Mouse (Mus musculus) frontal cortex, postnatal 36 days (tissue): ENCODE results near the gene Lin52.

Experiments used
- DNase-seq, 2 experiments: peaks; one replicate each; pipeline ENCODE4 v3.0.0; 2022; ENCODE audit warnings: low spot score in 2 of 2

Lin52 gene

DNA sequence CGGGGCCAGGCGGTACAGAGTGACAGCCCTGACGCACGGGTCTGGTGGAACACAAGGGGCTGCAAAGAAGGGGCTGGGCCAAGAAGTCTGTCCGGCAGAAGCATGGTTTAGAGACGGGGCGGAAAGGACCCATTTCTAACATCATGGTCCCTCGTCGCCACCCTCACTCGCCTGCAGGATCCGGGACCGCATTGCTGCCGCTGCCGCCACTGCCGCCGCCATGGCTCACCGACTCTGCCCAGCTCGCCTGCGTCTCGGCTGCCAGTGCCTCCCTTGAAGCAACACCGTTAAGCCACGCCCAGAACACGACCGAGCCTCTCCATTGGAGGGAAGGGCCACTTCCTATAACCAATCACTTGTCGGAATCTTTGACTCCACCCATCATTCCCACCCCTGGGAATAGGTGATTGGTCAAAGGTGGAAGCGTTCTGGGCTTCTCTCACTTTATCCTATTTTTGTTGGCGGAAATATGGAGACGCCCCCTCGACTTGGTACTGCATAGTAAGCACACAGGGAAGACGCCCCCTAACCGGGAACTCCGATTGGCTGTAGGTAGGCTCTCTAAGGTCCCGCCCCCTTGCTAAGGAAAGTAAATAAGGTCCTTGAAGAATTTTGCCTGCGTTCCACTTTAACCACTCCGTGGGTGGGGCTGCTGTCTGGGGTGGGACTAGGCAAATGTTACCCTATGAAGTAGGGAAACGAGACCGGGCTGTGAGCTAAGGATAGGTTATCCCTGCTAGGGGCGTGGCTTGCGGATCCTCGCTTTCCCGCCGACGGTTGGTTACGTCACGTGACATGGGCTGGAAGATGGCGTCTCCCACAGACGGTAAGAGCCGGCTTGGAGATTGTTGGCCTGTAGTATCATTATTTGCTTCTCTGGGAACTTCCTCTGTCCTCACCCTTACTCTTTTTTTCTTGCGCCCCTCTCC lies at the start of gene Lin52, which contains the start of gene Aldh6a1:
TSS of gene Lin52 (plus strand) at position 705 of the 929 bp plus-strand sequence.
TSS of gene Aldh6a1 (minus strand) at position 287 of the 929 bp plus-strand sequence.
- DNase-seq, result peak; percentile 95 to 98

DNA sequence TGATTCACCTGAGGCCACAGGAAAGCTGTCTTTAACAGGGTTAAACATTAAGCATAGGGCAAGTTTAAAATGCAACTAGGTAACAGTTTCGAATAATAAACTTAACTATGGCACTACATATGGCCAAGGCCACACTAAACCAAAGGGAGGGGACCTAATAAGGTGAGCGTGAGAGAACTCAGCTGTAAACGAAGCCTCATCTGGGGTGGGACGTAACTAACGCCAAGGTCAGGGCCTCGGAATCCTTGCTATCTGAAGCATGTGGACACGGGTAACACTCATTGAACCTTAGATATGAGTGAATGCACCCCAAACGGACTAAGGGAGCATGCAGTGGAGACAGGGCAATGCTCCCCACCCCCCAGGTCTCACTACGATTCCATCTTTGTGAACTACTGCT lies 48.3 kb upstream of the Lin52 start:
- no peak for DNase-seq

DNA sequence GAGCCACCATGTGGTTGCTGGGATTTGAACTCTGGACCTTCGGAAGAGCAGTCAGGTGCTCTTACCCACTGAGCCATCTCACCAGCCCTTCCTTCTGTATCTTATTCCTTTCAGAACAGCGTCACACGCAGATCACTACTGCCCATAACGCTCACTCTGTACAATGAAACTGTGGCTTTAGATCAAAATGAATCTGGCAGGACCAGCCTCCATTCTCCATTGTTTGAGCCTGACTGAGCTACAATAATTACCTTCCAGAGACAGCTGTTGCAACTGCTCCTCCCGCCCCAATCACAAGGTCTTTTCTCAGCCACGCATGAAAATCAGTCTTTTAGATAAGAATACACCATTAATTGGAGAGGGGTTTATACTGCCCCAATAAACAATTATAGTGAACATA lies 46.7 kb upstream of the Lin52 start:
- DNase-seq, result no peak

DNA sequence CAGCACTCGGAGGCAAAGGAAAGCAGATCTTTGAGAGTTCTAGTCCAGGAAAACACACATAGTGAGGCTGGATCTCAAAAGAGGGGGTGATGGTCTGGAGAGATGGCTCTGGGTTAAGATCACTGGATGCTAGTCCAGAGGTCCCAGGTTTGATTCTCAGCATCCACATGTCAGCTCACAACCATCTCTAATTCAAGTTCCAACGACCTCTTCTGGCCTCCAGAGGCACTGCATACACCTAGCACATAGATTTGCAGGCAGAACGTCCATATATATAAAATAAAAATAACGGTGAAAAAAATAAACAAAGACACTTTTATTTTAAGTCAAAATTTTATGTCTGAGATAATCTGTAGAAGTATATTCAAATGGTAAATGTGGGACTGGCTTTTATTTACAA lies 44.0 kb upstream of the Lin52 start:
- DNase-seq, result no peak

DNA sequence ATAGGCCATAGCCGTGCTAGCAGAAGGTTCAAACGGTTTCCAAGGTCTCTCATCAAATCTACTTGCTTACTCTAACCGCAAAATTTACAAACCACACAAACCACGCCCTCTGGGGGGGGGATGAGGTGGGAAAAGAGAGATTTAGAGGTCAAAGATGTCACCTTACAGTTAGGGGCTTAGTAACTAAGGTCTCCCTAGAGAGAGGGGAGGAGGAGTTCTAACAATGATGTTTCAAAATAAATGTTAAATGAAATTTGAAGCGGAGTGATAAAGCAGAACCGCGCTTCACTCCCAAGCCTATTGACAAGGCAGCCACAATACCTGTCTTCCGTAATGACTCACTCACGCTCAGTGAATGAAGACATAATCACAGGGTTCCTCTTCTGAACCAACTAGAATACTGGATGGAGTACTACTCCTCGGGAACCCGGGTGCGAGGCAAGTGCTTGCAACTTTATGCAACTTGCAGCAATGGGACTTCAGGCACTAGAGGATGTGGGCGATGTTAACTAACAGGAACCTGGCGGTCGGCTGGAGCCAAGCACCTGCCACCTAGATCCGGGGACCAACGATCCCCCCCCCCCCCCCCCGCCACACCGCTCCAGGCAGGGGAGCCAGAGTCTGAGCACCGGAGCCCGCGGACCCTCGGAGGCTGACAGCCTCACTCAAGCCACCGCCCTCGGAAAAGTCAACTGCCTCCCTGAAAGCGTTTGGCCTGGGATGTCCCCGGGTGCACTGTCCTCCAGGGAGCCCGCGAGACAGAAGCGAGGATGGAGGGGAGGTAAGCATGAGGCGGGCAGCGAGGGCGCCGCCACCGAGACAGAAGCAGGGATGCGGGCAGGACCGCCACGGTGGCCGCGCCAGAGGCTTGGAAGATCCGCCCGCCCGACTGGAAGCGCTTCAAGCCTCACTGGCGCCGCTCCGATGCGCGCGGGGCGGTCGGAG lies 43.1 kb upstream of the Lin52 start:
- DNase-seq, result peak; percentile 14 to 38

DNA sequence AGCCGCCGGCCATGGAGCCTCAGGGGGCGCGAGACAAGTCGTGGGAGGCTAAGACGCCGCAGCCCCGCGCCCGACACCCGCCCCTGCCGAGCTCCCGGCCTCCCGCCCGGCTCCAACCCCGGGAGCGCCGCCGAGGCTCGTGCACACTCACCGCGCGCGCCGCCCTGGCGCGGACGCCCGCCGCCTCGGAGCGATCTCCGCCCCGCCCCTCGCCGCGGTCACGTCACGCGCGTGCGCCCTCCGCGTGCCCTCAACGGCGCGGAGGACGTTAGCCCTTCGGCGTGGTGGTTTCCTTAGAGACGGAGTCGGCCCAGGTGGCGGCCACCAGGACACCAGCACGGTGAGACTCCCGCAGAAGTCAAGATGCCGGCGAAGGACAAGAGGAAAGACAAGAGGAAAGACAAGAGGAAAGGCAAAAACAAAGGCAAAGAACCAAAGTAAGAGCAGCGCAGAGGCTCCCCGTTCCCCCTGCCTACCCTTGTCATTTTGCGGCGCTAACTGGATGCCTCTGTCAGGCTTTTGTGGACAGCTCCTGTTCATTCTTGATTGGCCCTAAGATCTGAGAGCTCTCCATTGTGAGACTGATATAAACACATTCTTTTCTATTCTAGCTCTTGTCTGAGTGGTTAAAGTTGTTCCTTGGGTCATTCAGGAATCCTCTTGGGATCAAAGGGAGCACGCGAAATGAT lies 42.3 kb upstream of the Lin52 start, which contains the start of the genes Entpd5 and Bbof1:
TSS of gene Entpd5 (minus strand) at position 211 of the 689 bp plus-strand sequence.
TSS of gene Bbof1 (plus strand) at position 253 of the 689 bp plus-strand sequence.
- peak; percentile 90 to 93 for DNase-seq

DNA sequence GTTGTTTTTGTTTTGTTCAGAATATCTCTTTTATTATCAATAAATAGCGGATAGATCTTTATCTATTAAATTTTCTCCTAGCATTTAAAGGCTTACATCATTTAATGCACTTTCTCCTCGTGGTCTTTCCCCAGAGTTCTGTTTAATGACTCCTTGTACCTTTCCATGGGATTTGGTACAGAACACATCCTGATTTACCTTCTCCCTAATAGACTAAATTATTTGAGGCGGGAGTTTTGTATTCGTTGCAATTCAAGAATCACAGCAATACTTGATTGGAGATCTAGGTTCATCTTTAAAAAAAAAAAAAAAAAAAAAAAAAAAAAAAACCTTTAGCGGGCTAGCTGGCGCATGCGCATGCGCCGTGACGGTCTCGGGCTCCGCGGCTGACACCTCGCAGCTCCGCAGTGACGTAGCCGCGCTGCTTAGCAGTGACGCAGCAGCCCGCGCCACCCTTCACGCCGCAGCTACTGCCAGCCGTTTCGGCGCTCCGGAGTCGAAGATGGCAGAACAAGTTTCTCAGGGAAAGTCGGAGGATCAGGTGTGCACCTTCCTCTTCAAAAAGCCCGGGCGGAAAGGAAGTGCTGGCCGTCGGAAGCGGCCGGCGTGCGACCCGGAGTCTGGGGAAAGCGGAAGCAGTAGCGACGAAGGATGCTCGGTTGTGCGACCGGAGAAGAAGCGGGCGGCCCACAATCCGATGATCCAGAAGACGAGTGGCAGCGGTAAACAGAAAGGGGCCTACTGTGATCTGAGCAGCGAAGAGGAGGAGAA lies 34.2 kb upstream of the Lin52 start, which contains the start of gene Rnf113a2:
TSS of gene Rnf113a2 (plus strand) at position 363 of the 771 bp plus-strand sequence.
- peak; percentile 79 to 89 for DNase-seq

DNA sequence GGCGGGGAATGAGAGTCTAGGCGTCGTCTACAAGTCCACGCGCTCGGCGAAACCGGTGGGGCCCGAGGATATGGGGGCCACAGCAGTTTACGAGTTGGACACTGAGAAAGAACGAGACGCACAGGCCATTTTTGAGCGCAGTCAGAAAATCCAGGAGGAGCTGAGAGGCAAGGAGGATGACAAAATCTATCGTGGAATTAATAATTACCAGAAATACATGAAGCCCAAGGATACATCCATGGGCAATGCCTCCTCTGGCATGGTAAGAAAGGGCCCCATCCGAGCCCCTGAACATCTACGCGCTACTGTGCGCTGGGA lies 33.7 kb upstream of the Lin52 start:
- no peak for DNase-seq

DNA sequence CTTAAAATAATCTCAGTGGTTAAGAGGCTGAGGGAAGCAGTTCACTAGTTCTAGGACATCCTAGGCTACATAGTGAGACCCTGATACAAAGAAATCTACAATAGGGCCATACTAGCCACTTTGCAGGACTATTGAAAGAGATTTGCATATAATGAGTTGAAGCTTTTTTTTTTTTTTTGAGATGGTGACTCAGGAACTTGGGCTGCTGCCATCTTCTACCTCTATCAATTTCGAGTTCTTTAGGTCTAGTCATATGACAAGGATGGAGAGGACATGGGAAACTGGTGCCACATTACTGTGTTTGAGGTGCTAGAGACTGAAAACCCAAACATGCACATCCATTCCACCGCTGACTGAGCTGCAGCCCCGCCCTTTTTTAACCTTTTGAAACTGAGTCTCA lies 27.2 kb upstream of the Lin52 start:
- no peak for DNase-seq

DNA sequence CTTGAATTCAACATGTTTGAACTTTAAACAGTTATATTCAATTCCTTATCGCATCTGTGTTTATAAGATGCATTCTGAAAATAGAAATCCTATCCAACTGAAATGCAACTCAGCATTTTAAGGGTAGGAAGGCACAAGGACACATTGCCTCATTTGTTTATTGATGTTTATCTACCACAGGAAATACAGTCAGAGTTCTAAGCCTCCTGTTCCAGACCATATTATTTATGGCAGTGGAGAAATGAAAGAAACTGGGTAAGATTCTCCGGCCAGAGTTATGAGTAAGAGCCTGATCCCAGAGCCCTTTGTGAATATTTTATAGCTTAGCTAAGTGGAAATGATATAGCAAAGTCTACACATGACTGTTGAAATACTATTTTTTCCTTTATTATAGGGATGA lies 21.4 kb upstream of the Lin52 start:
- DNase-seq, result no peak

DNA sequence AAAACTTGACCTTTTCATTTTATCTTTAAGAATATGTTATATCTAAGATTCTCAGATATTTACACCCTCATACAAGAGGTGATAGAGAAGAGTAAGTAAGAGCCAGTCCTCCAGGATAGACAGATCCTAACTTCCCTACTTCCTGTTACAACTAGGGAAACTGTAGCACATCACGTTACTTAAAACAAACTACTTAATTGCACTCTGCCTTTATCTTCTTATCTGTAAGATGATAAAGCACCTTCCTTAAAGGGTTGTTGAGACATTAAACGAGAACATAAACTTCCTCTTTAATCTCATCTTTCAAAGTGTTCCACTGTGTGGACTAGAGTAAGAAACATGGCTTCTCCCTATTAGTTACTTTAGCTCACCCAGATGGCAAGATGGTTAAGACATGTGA lies 12.5 kb upstream of the Lin52 start:
- DNase-seq, result no peak

DNA sequence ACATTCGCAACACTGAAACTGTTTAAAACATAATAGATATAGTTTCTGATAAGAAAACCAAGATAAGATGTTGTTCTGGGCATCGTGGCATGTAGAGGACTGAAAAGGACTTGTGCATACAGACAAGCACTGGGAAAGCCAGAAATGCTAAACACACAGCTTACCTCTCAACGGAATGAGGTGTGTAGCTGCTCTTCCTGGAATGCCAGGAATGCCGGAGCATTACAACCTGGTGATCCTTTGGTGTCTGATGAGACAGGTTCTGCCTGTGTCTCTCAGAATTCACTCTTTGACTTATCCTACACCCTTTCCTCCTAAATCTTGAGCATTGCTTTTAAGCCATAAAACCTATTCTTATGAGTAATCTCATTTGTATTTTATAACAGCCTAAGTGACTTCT lies 8.7 kb upstream of the Lin52 start:
- DNase-seq, result no peak

DNA sequence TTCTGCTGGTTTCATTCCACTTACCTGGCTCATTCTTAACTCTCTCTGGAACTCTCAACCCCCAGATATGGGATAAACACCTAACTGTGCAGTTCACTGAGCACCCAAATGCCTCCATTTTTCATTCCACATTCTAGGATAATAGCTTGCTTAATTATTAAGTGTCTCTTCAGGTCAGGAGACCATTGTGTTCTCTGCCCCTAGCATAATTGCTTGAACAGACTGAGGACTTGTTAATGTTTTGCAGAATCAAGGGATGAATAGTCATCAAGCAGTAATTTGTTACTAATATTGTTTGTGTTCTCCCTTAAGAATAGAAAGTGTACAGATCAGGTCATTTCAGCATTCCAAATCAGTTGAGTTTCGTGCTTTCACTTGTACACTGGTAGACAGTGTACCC lies 3.8 kb upstream of the Lin52 start:
- DNase-seq, result no peak

DNA sequence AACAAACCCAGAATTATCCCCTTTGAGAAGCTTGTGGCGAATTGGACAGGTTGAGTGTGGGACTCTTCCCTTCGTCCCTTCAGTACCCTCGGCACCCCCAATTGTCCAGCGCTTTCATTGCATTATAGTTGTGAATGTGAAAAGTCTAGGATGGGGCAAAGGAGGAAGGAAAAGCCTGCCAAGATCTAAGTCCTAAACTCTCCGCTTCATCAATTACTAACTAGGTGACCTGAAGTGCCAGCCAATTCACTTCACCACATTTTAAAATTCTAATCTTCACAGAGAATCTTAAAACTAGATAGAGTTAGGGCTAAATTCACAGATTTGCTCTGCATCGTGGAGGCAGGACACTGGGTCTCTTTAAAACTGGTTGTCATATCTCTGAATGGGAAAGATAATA lies 3.0 kb upstream of the Lin52 start:
- no peak for DNase-seq

DNA sequence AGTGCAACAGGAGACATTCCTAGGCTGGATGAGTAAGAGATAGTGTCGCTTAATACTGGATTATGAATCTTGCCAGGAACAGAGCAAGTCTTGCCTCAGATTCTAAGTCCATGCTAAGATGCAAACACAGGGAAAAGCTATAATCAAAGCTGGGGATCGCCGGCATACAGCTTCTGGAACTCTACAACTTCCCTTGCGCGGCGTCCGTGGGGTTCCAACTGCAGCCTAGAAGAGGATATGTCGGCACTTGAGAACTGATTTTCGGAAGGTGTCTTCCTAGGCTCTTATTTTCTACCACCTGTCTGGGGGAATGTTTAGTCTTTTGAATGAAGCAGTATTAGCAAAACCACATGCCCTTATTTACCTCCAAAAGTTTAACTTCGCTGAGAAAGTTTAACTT lies 1.3 kb upstream of the Lin52 start:
- no peak for DNase-seq

DNA sequence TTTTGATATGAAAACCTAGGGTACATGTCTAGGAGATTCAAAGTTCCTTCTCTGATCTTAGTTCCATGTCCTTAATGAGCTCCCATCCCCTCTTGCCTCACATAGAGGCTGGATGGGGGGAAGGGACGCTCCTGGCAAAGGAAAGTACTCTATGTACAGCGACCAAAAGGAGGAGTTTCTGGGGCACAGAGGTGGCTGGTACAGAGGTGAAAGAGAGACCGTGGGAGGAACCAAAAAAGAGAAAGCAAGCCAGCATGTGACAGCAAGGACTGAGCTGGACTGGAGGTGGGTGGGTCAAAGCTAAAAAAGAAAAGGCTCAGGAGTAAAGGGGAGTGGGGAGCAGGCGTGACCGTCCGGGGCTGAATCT lies 888 bp upstream of the Lin52 start:
- no peak for DNase-seq

DNA sequence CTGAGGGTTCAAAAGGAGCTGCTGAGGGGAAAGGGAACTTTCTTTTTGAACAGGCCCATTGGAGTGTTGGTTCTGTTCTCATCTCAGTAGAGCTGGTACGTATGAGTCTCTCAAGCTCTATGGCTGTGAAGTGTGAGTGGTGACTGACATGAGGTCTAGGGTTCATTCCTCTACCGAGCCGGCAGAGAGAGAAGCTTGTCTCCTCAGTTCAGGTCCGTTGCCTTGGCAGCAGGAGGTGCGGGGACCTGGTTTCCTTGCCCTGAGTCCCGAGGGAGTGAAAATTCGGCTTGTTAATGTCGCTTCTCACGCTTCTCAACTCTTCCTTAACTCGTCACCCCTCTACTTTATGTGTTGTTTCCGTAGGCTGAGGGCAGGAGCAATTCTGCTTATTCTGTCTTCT lies 579 bp downstream of the Lin52 start:
- DNase-seq, result peak in 1 of 2 experiments; percentile 6

DNA sequence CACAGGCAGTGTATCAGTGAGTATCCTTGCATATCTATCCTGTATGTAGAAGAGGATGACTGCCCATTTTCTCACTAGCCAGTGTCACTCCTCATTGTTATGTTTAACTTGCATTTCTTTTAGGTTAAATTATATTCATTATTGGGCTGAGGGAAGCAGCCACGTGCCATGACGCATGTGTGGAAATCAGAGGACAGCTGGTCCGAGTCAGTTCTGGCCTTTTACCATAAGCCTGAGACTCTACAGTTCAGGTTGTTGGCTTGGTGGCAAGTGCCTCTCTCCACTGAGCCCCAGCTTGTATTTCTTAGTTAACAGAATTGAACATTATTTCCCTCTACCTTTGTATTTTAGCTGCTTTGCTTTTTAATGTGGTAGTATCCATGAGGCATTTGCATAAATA lies 5.7 kb downstream of the Lin52 start:
- no peak for DNase-seq

DNA sequence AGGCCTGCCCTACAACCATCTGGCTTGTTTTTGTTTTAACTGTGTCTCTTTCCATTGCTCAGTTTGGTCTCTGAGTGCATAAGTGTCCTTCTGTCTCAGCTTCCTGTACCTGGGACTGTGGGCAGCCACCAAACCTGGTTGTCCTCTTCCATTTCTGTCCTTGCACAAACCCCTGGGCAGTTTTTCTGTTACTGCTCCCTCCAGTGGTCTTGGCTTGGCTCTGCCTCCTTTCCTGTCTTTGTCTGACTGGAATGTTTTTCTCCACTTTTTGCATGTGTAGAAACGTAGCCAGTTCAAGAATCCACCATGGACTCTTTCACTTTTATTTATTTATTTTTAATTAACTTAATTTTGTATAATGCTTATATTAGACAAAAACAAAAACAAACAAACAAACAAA lies 8.6 kb downstream of the Lin52 start:
- no peak for DNase-seq

DNA sequence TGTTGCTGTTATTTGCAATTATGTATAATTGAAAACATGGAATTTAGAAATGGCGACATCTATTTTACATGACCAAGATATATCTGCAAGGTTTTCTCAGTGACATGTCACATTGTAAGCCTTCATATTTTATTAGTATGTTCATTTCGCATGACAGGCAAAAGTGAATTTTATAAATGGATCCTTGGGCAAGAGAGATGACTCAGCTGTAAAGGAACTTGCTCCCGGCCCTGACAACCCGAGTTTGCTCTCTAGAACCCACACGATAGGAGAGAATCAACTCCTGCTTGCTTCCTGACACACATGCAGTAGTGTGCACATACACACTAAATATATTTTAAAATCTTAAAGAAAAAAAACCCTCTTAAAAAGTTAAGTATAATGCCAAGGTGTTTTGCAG lies 10.2 kb downstream of the Lin52 start:
- no peak for DNase-seq

DNA sequence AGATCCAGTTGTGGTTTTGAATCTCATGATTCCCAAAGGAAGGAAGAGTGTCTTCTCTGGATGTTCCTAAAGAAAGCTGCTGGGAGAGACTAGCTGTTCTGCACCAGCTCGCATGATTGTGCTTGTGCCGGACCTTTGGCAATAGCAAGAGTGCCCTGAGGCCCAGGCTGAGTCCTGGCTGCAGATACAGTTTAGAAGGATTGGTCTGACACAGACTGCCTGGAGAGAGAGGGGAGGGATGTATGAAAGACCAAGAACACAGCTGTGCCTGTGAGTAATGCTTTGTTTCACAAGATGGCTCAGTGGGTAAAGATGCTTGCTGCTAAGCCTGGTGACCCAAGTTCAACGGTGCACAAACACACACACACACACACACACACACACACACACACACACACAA lies 11.6 kb downstream of the Lin52 start:
- DNase-seq, result no peak
